Mouse (Mus musculus): ENCODE measurements around the gene Adh6a. TPM values are rescaled to one million over a fixed set of nuclear protein-coding genes. Genes with fewer than 3 reads are reported as not detected.

The Adh6a gene
- total RNA-seq (2021), result not detected

GRCm38 (mm10) chr3:138312965-138313364 lies at the start of gene Adh6a:
Gene Adh6a (plus strand): TSS chr3:138313286.
- intact Hi-C loops (cut with DNase I), result no loop called here
- DNase-seq (ENCODE audit: low spot score), result no peak

GRCm38 (mm10) chr3:138264648-138265047 lies 48.4 kb upstream of the Adh6a start:
- DNase-seq (ENCODE audit: low spot score), result no peak
- intact Hi-C loops (cut with DNase I), result no loop called here

GRCm38 (mm10) chr3:138270507-138270906 lies 42.6 kb upstream of the Adh6a start:
- intact Hi-C loops (cut with DNase I), result no loop called here
- DNase-seq (ENCODE audit: low spot score), result no peak

- intact Hi-C loops (cut with DNase I), result no loop called here
Observed at GRCm38 (mm10) chr3:138271297-138271696, 41.8 kb upstream of the Adh6a start.

GRCm38 (mm10) chr3:138273080-138273479 lies 40.0 kb upstream of the Adh6a start:
- no peak for DNase-seq (ENCODE audit: low spot score)
- intact Hi-C loops (cut with DNase I), result no loop called here

More at GRCm38 (mm10) chr3:138271297-138271696, 41.8 kb upstream of the Adh6a start:
- DNase-seq (ENCODE audit: low spot score), result no peak

- no peak for DNase-seq (ENCODE audit: low spot score)
- intact Hi-C loops (cut with DNase I), result no loop called here
Observed at GRCm38 (mm10) chr3:138275100-138275499, 38.0 kb upstream of the Adh6a start.

- intact Hi-C loops (cut with DNase I), result no loop called here
Observed at GRCm38 (mm10) chr3:138282556-138282955, 30.5 kb upstream of the Adh6a start.

GRCm38 (mm10) chr3:138283831-138284230 lies 29.3 kb upstream of the Adh6a start:
- intact Hi-C loops (cut with DNase I), result no loop called here
- DNase-seq (ENCODE audit: low spot score), result no peak

More at GRCm38 (mm10) chr3:138282556-138282955, 30.5 kb upstream of the Adh6a start:
- DNase-seq (ENCODE audit: low spot score), result no peak

- no peak for DNase-seq (ENCODE audit: low spot score)
- intact Hi-C loops (cut with DNase I), result no loop called here
Observed at GRCm38 (mm10) chr3:138285986-138286385, 27.1 kb upstream of the Adh6a start.

- DNase-seq (ENCODE audit: low spot score), result no peak
- intact Hi-C loops (cut with DNase I), result no loop called here
Observed at GRCm38 (mm10) chr3:138287686-138288085, 25.4 kb upstream of the Adh6a start.

GRCm38 (mm10) chr3:138290672-138291071 lies 22.4 kb upstream of the Adh6a start:
- intact Hi-C loops (cut with DNase I), result no loop called here
- DNase-seq (ENCODE audit: low spot score), result no peak

GRCm38 (mm10) chr3:138291529-138292117 lies 21.5 kb upstream of the Adh6a start:
- intact Hi-C loops (cut with DNase I), result no loop called here
- DNase-seq (ENCODE audit: low spot score), result no peak

- intact Hi-C loops (cut with DNase I), result no loop called here
- DNase-seq (ENCODE audit: low spot score), result no peak
Observed at GRCm38 (mm10) chr3:138293298-138293895, 19.7 kb upstream of the Adh6a start.

GRCm38 (mm10) chr3:138300130-138300529 lies 13.0 kb upstream of the Adh6a start:
- no peak for DNase-seq (ENCODE audit: low spot score)
- intact Hi-C loops (cut with DNase I), result loop anchor here (10.0 kb wide), 1 partner anchor 105 kb away; no protein-coding TSS in a partner anchor

GRCm38 (mm10) chr3:138302676-138303075 lies 10.4 kb upstream of the Adh6a start:
- DNase-seq (ENCODE audit: low spot score), result no peak
- intact Hi-C loops (cut with DNase I), result loop anchor here (10.0 kb wide), 1 partner anchor 102 kb away; no protein-coding TSS in a partner anchor

- intact Hi-C loops (cut with DNase I), result loop anchor here (10.0 kb wide), 1 partner anchor 101 kb away; no protein-coding TSS in a partner anchor
- DNase-seq (ENCODE audit: low spot score), result no peak
Observed at GRCm38 (mm10) chr3:138303771-138304488, 9.2 kb upstream of the Adh6a start.

GRCm38 (mm10) chr3:138304489-138304871 lies 8.6 kb upstream of the Adh6a start:
- DNase-seq (ENCODE audit: low spot score), result no peak
- intact Hi-C loops (cut with DNase I), result loop anchor here (10.0 kb wide), 1 partner anchor 100 kb away; no protein-coding TSS in a partner anchor

- no peak for DNase-seq (ENCODE audit: low spot score)
- intact Hi-C loops (cut with DNase I), result loop anchor here (10.0 kb wide), 1 partner anchor 99 kb away; no protein-coding TSS in a partner anchor
Observed at GRCm38 (mm10) chr3:138305486-138306289, 7.4 kb upstream of the Adh6a start.

- no peak for DNase-seq (ENCODE audit: low spot score)
- intact Hi-C loops (cut with DNase I), result loop anchor here (10.0 kb wide), 1 partner anchor 99 kb away; no protein-coding TSS in a partner anchor
Observed at GRCm38 (mm10) chr3:138306290-138306683, 6.8 kb upstream of the Adh6a start.

GRCm38 (mm10) chr3:138309910-138310309 lies 3.2 kb upstream of the Adh6a start:
- no peak for DNase-seq (ENCODE audit: low spot score)
- intact Hi-C loops (cut with DNase I), result loop anchor here (10.0 kb wide), 1 partner anchor 95 kb away; no protein-coding TSS in a partner anchor

Measured in heart, postnatal 25 days (tissue).